Mouse (Mus musculus): ENCODE measurements around the gene Lyzl4. TPM values are rescaled to one million over a fixed set of nuclear protein-coding genes. Genes with fewer than 3 reads are reported as not detected.
A peak's percentile ranks its signal among the peaks of the same experiment; 100 is the strongest.

The Lyzl4 gene
- polyA plus RNA-seq, 1 experiment from 2014 or later = 0.18 TPM

DNA sequence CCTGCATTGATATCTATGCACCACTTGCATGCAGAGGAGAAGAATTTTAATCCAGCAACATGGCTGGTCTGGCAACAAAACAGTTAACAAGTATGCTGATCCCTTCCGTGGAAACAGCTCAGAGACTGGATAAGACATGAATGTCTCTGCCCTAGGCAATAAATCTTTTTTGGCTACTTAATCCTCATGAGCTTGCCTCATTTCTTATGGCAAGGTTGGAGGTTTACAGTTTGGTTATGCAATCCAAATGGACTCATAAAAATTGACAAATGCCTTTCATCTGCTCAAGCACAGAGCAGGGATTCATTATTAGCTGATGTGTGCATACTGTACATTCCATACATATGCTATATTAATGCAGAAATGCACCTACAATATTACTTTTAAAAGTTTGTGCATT, 73.4 kb downstream of the Lyzl4 start:
- H3K4me2 ChIP-seq (ENCODE audit: low read length) = no peak overlapping the region
- H3K36me3 ChIP-seq (ENCODE audit: control insufficient read depth, insufficient read depth, low read length) = no peaks in the 10 kb centered on the region
- H3K27ac ChIP-seq (ENCODE audit: low read depth, low read length) = no peak overlapping the region
- WGBS = 10% methylated on average over 1 of the region's 1 CpGs
- ATAC-seq (no peak), DNase-seq (ENCODE audit: low spot score) (no peak)
- no peaks in the 10 kb centered on the region for H3K27me3 ChIP-seq (replicated peaks; ENCODE audit: control insufficient read depth, insufficient read depth, low read length)
- no peaks in the 10 kb centered on the region for H3K4me1 ChIP-seq (ENCODE audit: control insufficient read depth, insufficient read depth, low read length)
- H3K9ac ChIP-seq (ENCODE audit: low read length) = no peak overlapping the region
- H3K9me3 ChIP-seq (replicated peaks; ENCODE audit: control insufficient read depth, low read length) = no peaks in the 10 kb centered on the region
- no peak overlapping the region for H3K4me3 ChIP-seq (ENCODE audit: low read depth, low read length)

- no peaks in the 10 kb centered on the region for H3K4me1 ChIP-seq (ENCODE audit: control insufficient read depth, insufficient read depth, low read length)
- no peak overlapping the region for H3K27ac ChIP-seq (ENCODE audit: low read depth, low read length)
- no peak overlapping the region for H3K4me2 ChIP-seq (ENCODE audit: low read length)
- H3K36me3 ChIP-seq (ENCODE audit: control insufficient read depth, insufficient read depth, low read length) = no peaks in the 10 kb centered on the region
- no peak for ATAC-seq
- no peak overlapping the region for H3K4me3 ChIP-seq (ENCODE audit: low read depth, low read length)
- no peaks in the 10 kb centered on the region for H3K27me3 ChIP-seq (replicated peaks; ENCODE audit: control insufficient read depth, insufficient read depth, low read length)
- H3K9me3 ChIP-seq (replicated peaks; ENCODE audit: control insufficient read depth, low read length) = no peaks in the 10 kb centered on the region
- no peak for DNase-seq (ENCODE audit: low spot score)
- WGBS = 89% methylated on average over 7 of the region's 7 CpGs
- H3K9ac ChIP-seq (ENCODE audit: low read length) = no peak overlapping the region
Measured at GRCm38 (mm10) chr9:121566387-121566786, 75.5 kb downstream of the Lyzl4 start.

DNA sequence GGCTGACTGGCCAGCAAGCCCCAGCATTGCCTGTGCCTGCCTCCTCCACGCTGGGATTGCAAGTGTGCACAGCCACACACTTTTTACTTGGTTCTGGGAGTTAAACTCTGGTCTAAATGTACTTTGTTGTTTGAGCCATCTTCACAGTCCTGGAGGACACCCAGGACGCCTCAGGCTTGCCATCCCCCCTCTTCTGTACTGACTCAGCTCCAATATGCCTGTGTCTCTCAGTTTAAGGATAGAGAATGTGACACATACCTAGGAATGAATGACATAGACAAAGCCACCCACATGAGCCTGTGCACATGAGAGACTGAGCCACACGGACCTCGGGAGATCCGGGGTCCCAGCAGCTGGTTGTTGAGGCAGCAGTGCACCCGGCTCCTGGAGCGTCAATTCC, 78.6 kb downstream of the Lyzl4 start:
- 86% methylated on average over 7 of the region's 7 CpGs for WGBS
- DNase-seq (ENCODE audit: low spot score) (no peak), ATAC-seq (no peak)
- Histone ChIP-seq H3K4me2 (ENCODE audit: low read length) (no peak overlapping the region), H3K27ac (ENCODE audit: low read depth, low read length) (no peak overlapping the region), H3K4me3 (ENCODE audit: low read depth, low read length) (no peak overlapping the region), H3K9me3 (replicated peaks; ENCODE audit: control insufficient read depth, low read length) (no peaks in the 10 kb centered on the region), H3K4me1 (ENCODE audit: control insufficient read depth, insufficient read depth, low read length) (peaks cover 11% of the 10 kb centered on the region), H3K36me3 (ENCODE audit: control insufficient read depth, insufficient read depth, low read length) (no peaks in the 10 kb centered on the region), H3K9ac (ENCODE audit: low read length) (no peak overlapping the region), H3K27me3 (replicated peaks; ENCODE audit: control insufficient read depth, insufficient read depth, low read length) (no peaks in the 10 kb centered on the region)

DNA sequence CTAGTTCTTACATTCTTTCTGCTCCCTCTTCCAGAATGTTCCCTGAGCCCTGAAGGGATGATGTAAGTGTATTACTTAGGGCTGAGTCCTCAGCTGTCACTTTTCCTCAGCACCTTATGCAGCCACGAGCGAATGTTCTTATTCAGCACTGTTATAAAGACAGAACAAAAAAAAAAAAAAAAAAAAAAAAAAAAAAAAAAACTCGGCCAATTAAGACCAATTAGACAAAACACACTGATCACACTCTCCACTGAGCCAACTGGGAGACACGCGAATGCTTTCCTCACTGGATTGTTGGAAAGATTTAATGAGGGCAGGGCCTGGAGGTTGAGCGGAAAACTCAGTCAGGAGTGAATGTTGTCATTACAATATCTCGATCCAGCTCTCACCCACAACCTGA, 81.4 kb downstream of the Lyzl4 start:
- DNase-seq (ENCODE audit: low spot score) (peak; percentile 76), ATAC-seq (peak; percentile 80)
- H3K4me2 ChIP-seq (ENCODE audit: low read length) = no peak overlapping the region
- WGBS = 15% methylated on average over 7 of the region's 7 CpGs
- H3K27ac ChIP-seq (ENCODE audit: low read depth, low read length) = no peak overlapping the region
- H3K4me1 ChIP-seq (ENCODE audit: control insufficient read depth, insufficient read depth, low read length) = peaks cover 17% of the 10 kb centered on the region
- H3K9me3 ChIP-seq (replicated peaks; ENCODE audit: control insufficient read depth, low read length) = no peaks in the 10 kb centered on the region
- H3K4me3 ChIP-seq (ENCODE audit: low read depth, low read length) = no peak overlapping the region
- H3K36me3 ChIP-seq (ENCODE audit: control insufficient read depth, insufficient read depth, low read length) = no peaks in the 10 kb centered on the region
- no peaks in the 10 kb centered on the region for H3K27me3 ChIP-seq (replicated peaks; ENCODE audit: control insufficient read depth, insufficient read depth, low read length)
- no peak overlapping the region for H3K9ac ChIP-seq (ENCODE audit: low read length)

- H3K9me3 ChIP-seq (replicated peaks; ENCODE audit: control insufficient read depth, low read length) = no peaks in the 10 kb centered on the region
- DNase-seq (ENCODE audit: low spot score) (no peak), ATAC-seq (no peak)
- peaks cover 18% of the 10 kb centered on the region for H3K4me1 ChIP-seq (ENCODE audit: control insufficient read depth, insufficient read depth, low read length)
- no peak overlapping the region for H3K9ac ChIP-seq (ENCODE audit: low read length)
- H3K36me3 ChIP-seq (ENCODE audit: control insufficient read depth, insufficient read depth, low read length) = no peaks in the 10 kb centered on the region
- H3K27me3 ChIP-seq (replicated peaks; ENCODE audit: control insufficient read depth, insufficient read depth, low read length) = no peaks in the 10 kb centered on the region
- no peak overlapping the region for H3K4me2 ChIP-seq (ENCODE audit: low read length)
- no peak overlapping the region for H3K27ac ChIP-seq (ENCODE audit: low read depth, low read length)
- no peak overlapping the region for H3K4me3 ChIP-seq (ENCODE audit: low read depth, low read length)
- 81% methylated on average over 6 of the region's 6 CpGs for WGBS
Measured at GRCm38 (mm10) chr9:121558167-121558566, 83.7 kb downstream of the Lyzl4 start.

DNA sequence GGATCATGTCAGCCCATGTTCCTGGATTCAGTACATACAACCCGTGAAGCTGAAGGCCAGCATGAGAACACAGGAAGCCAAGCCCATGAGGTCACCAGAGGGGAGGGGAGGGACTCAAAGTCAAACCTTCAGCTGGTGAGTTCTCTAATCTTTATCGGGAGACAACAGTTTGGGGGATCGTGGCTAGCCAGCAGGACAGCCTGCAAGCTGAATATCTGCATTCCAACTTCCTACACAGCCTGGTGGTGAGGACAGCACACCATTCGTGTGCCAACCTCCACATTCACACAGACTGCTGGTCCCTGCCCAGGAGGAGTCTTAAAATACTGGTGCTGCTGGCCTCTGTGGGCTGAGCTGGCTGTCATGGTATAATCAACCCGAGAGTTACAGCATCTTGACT, 85.0 kb downstream of the Lyzl4 start:
- no peaks in the 10 kb centered on the region for H3K36me3 ChIP-seq (ENCODE audit: control insufficient read depth, insufficient read depth, low read length)
- no peak overlapping the region for H3K4me3 ChIP-seq (ENCODE audit: low read depth, low read length)
- no peak overlapping the region for H3K9ac ChIP-seq (ENCODE audit: low read length)
- H3K27me3 ChIP-seq (replicated peaks; ENCODE audit: control insufficient read depth, insufficient read depth, low read length) = no peaks in the 10 kb centered on the region
- peaks cover 18% of the 10 kb centered on the region for H3K4me1 ChIP-seq (ENCODE audit: control insufficient read depth, insufficient read depth, low read length)
- ATAC-seq (no peak), DNase-seq (ENCODE audit: low spot score) (no peak)
- 76% methylated on average over 5 of the region's 5 CpGs for WGBS
- no peak overlapping the region for H3K27ac ChIP-seq (ENCODE audit: low read depth, low read length)
- H3K4me2 ChIP-seq (ENCODE audit: low read length) = no peak overlapping the region
- no peaks in the 10 kb centered on the region for H3K9me3 ChIP-seq (replicated peaks; ENCODE audit: control insufficient read depth, low read length)

DNA sequence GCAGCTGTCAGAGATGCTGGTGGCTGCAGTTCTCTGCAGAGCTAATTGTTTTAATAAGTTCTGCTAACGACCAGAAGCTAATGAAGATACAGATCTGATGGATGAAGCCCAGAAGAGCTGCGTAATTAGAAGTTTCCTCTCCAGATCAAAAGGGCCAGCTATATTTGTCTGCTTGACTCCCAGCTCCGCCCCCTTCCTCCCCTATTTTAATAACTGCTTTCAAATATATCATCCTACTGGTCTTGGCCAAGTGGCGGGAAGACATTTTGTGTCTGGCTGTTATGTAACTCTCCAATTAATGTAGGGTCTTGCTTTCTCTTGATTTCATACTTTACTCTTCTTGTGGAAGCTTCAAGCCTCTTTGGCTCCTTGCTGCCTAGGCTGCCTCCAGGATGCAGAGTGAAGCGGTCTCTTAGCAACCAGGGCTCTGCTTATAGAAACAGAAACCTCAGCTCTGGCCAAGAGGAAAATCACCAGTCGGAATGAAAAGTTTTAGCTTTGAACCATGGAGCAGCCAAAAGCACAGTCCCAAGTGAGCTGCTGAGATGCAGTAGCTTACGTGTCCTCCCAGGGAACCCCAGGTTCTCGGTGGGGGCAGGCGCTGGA, 86.4 kb downstream of the Lyzl4 start:
- Histone ChIP-seq H3K27ac (ENCODE audit: low read depth, low read length) (peak overlapping the region; percentile 11; the same call in 1 of the 2 replicates), H3K4me3 (ENCODE audit: low read depth, low read length) (no peak overlapping the region), H3K4me1 (ENCODE audit: control insufficient read depth, insufficient read depth, low read length) (peaks cover 14% of the 10 kb centered on the region), H3K27me3 (replicated peaks; ENCODE audit: control insufficient read depth, insufficient read depth, low read length) (no peaks in the 10 kb centered on the region), H3K9ac (ENCODE audit: low read length) (0 out of 2 replicates have a peak overlapping the region, but pooled peaks have one; percentile 18), H3K4me2 (ENCODE audit: low read length) (no peak overlapping the region), H3K9me3 (replicated peaks; ENCODE audit: control insufficient read depth, low read length) (no peaks in the 10 kb centered on the region), H3K36me3 (ENCODE audit: control insufficient read depth, insufficient read depth, low read length) (no peaks in the 10 kb centered on the region)
- WGBS = 21% methylated on average over 9 of the region's 9 CpGs
- DNase-seq (ENCODE audit: low spot score) (peak; percentile 87), ATAC-seq (peak; percentile 61; the same call in 1 of the 2 replicates)

DNA sequence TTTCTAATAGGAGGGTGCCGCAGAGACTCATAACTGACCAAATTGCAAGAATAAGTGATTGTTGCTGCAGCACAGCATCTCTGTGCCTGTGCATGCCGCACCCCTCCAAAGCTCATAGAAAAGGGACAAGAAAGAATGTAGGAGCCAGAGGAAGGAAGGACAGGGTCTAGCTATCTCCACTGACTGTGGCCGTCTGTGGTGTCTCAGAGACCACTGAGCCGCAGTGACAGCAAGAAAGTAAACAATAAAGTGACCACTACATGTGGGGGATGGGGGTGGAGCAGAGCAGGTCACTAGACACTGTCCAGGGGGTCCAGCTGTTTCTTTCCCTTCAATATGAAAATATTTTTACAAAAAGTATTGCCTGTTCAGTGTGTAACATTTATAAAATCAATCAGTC, 88.3 kb downstream of the Lyzl4 start:
- Histone ChIP-seq H3K4me2 (ENCODE audit: low read length) (no peak overlapping the region), H3K36me3 (ENCODE audit: control insufficient read depth, insufficient read depth, low read length) (no peaks in the 10 kb centered on the region), H3K4me1 (ENCODE audit: control insufficient read depth, insufficient read depth, low read length) (peaks cover 20% of the 10 kb centered on the region), H3K27ac (ENCODE audit: low read depth, low read length) (no peak overlapping the region), H3K9me3 (replicated peaks; ENCODE audit: control insufficient read depth, low read length) (no peaks in the 10 kb centered on the region), H3K4me3 (ENCODE audit: low read depth, low read length) (no peak overlapping the region), H3K9ac (ENCODE audit: low read length) (no peak overlapping the region), H3K27me3 (replicated peaks; ENCODE audit: control insufficient read depth, insufficient read depth, low read length) (no peaks in the 10 kb centered on the region)
- DNase-seq (ENCODE audit: low spot score) = no peak
- ATAC-seq = no peak
- WGBS = 75% methylated on average over 4 of the region's 4 CpGs

GRCm38 (mm10) chr9:121550327-121550771, 91.5 kb downstream of the Lyzl4 start:
- peak; percentile 85 for ATAC-seq
- H3K36me3 ChIP-seq (ENCODE audit: control insufficient read depth, insufficient read depth, low read length) = no peaks in the 10 kb centered on the region
- H3K4me1 ChIP-seq (ENCODE audit: control insufficient read depth, insufficient read depth, low read length) = peaks cover 13% of the 10 kb centered on the region
- 5% methylated on average over 5 of the region's 5 CpGs for WGBS
- DNase-seq (ENCODE audit: low spot score) = peak; percentile 90
- H3K9me3 ChIP-seq (replicated peaks; ENCODE audit: control insufficient read depth, low read length) = no peaks in the 10 kb centered on the region
- H3K4me3 ChIP-seq (ENCODE audit: low read depth, low read length) = no peak overlapping the region
- no peaks in the 10 kb centered on the region for H3K27me3 ChIP-seq (replicated peaks; ENCODE audit: control insufficient read depth, insufficient read depth, low read length)
- no peak overlapping the region for H3K9ac ChIP-seq (ENCODE audit: low read length)
- no peak overlapping the region for H3K4me2 ChIP-seq (ENCODE audit: low read length)
- peak overlapping the region; percentile 74 for H3K27ac ChIP-seq (ENCODE audit: low read depth, low read length)

Measured in forebrain, embryonic 14.5 days (tissue).